Mouse (Mus musculus): ENCODE data around the gene Thra. TPM values are rescaled to one million over a fixed set of nuclear protein-coding genes. Genes with fewer than 3 reads are reported as not detected.
"Not testable (repeated sequence)": the region's sequence is repeated elsewhere in the genome, so short reads cannot be mapped to it uniquely, and the experiment has no call there.

Thra gene
- total and polyA plus RNA-seq, 3 experiments = 22.0 to 50.9 TPM; not detected in 1

- TF ChIP-seq ZMIZ1 (IDR thresholded peaks at IDR 0.05; ENCODE audit: low read depth, low read length) (no peak), GATA1 (IDR thresholded peaks at IDR 0.05; ENCODE audit: low read depth, low read length) (no peak), USF2 (IDR thresholded peaks at IDR 0.05; ENCODE audit: borderline replicate concordance in 1 of 2, insufficient read depth in 1 of 2, low read depth in 1 of 2, low read length in 2 of 2) (no peak), RAD21 (IDR thresholded peaks at IDR 0.05; ENCODE audit: low read depth, low read length) (no peak), CTCF (IDR thresholded peaks at IDR 0.05 in 2 of 3, conservative IDR thresholded peaks at IDR 0.05 in 1 of 3; ENCODE audit: control insufficient read depth in 1 of 3, insufficient read depth in 1 of 3, low read depth in 2 of 3, low read length in 3 of 3, poor library complexity in 1 of 3, severe bottlenecking in 1 of 3) (no peak), MXI1 (IDR thresholded peaks at IDR 0.05; ENCODE audit: low read depth, low read length) (no peak), EP300 (IDR thresholded peaks at IDR 0.05; ENCODE audit: low read depth in 1 of 2, low read length in 2 of 2) (no peak), ZC3H11A (IDR thresholded peaks at IDR 0.05; ENCODE audit: low read depth, low read length) (no peak), USF1 (IDR thresholded peaks at IDR 0.05; ENCODE audit: low read depth, low read length) (no peak), NRF1 (IDR thresholded peaks at IDR 0.05; ENCODE audit: insufficient read depth, low read depth, low read length, poor library complexity, severe bottlenecking) (no peak), SMC3 (IDR thresholded peaks at IDR 0.05; ENCODE audit: low read depth, low read length) (no peak), TAL1 (IDR thresholded peaks at IDR 0.05; ENCODE audit: low read length) (no peak), KAT2A (conservative IDR thresholded peaks at IDR 0.05; ENCODE audit: low read depth, low read length) (no peak), POLR2A (IDR thresholded peaks at IDR 0.05; ENCODE audit: control insufficient read depth in 1 of 2, insufficient read depth in 1 of 2, low read depth in 1 of 2, low read length in 2 of 2, poor library complexity in 1 of 2) (no peak), MEF2A (IDR thresholded peaks at IDR 0.05; ENCODE audit: extremely low read depth, insufficient replicate concordance, low read depth, low read length, poor library complexity, severe bottlenecking) (no peak), MAX (IDR thresholded peaks at IDR 0.05; ENCODE audit: low read length) (no peak)
- H3K4me1 ChIP-seq (ENCODE audit: control insufficient read depth in 1 of 2, insufficient read depth in 2 of 2, low read length in 2 of 2) = peaks cover 9 to 26% of the 10 kb centered on the region in 2 experiments
- H3K79me2 ChIP-seq (ENCODE audit: control insufficient read depth, insufficient read depth, low read length, poor library complexity) = no peaks in the 10 kb centered on the region
- peaks cover 0 to 3% of the 10 kb centered on the region in 2 experiments; a peak in 1 of 4 replicates for H3K27me3 ChIP-seq (ENCODE audit: control insufficient read depth in 1 of 2, insufficient read depth in 2 of 2, low read length in 2 of 2)
- peaks cover 0 to 18% of the 10 kb centered on the region in 2 experiments; a peak in 2 of 4 replicates for H3K36me3 ChIP-seq (ENCODE audit: control insufficient read depth in 1 of 2, insufficient read depth in 2 of 2, low read length in 2 of 2)
- H3K9ac ChIP-seq (ENCODE audit: control insufficient read depth, low read depth, low read length, poor library complexity, severe bottlenecking) = no peak overlapping the region
- H3K9me3 ChIP-seq (replicated peaks; ENCODE audit: insufficient read depth, low read length) = no peaks in the 10 kb centered on the region
- no peak overlapping the region for H3K27ac ChIP-seq (ENCODE audit: control insufficient read depth, low read depth, low read length)
- H3K4me3 ChIP-seq (ENCODE audit: control insufficient read depth in 1 of 2, insufficient read depth in 1 of 2, low read depth in 2 of 2, low read length in 2 of 2) = no peak overlapping the region
- no peak for DNase-seq (ENCODE audit: low read depth, low spot score)
These were observed 4.3 kb upstream of the Thra start for GRCm38 (mm10) chr11:98736176-98736575.

GRCm38 (mm10) chr11:98737220-98737619, 3.2 kb upstream of the Thra start:
- peak; percentile 58 for DNase-seq (ENCODE audit: low read depth, low spot score)
- H3K4me1 ChIP-seq (ENCODE audit: control insufficient read depth in 1 of 2, insufficient read depth in 2 of 2, low read length in 2 of 2) = peaks cover 9 to 26% of the 10 kb centered on the region in 2 experiments
- H3K4me3 ChIP-seq (ENCODE audit: control insufficient read depth in 1 of 2, insufficient read depth in 1 of 2, low read depth in 2 of 2, low read length in 2 of 2); H3K9ac ChIP-seq (ENCODE audit: control insufficient read depth, low read depth, low read length, poor library complexity, severe bottlenecking); H3K9me3 ChIP-seq (replicated peaks; ENCODE audit: insufficient read depth, low read length); H3K27ac ChIP-seq (ENCODE audit: control insufficient read depth, low read depth, low read length); H3K27me3 ChIP-seq (ENCODE audit: control insufficient read depth in 1 of 2, insufficient read depth in 2 of 2, low read length in 2 of 2); H3K79me2 ChIP-seq (ENCODE audit: control insufficient read depth, insufficient read depth, low read length, poor library complexity): not testable (repeated sequence)
- peak; percentile 15; the same call in 1 of the 2 replicates for TF ChIP-seq TAL1 (IDR thresholded peaks at IDR 0.05; ENCODE audit: low read length)
- TF ChIP-seq ETS1 (IDR thresholded peaks at IDR 0.05; ENCODE audit: low read depth, low read length) = peak; percentile 29; the same call in 1 of the 2 replicates
- peak; percentile 90 for TF ChIP-seq ZNF384 (IDR thresholded peaks at IDR 0.05; ENCODE audit: low read depth, low read length)
- TF ChIP-seq GATA1 (IDR thresholded peaks at IDR 0.05; ENCODE audit: low read depth, low read length) = peak; percentile 67
- H3K36me3 ChIP-seq (ENCODE audit: control insufficient read depth in 1 of 2, insufficient read depth in 2 of 2, low read length in 2 of 2) = peaks cover 0 to 18% of the 10 kb centered on the region in 2 experiments; a peak in 2 of 4 replicates

Data from MEL (cell line).